Mouse (Mus musculus) bone marrow macrophage, adult 2 months (primary cell): ENCODE data around the gene Slc9a3r1. TPM values are rescaled to one million over a fixed set of nuclear protein-coding genes. Genes with fewer than 3 reads are reported as not detected.
A peak's percentile ranks its signal among the peaks of the same experiment; 100 is the strongest.

Experiments
- H3K27ac ChIP-seq: 2 replicates; pipeline ENCODE4 v1.5.1; 2012; ENCODE audit warnings: low read depth, low read length; ENCODE audit not compliant: insufficient read depth
- H3K4me1 ChIP-seq: 2 replicates; pipeline ENCODE4 v1.6.1; 2012; ENCODE audit warnings: low read length; ENCODE audit not compliant: control insufficient read depth, insufficient read depth
- H3K4me3 ChIP-seq: 2 replicates; pipeline ENCODE4 v1.5.1; 2012; ENCODE audit warnings: mild to moderate bottlenecking, low read length, moderate library complexity; ENCODE audit not compliant: insufficient read depth
- CTCF ChIP-seq: IDR thresholded peaks from 2 replicates; pipeline ENCODE4 v1.5.1; 2012; ENCODE audit warnings: low read depth, mild to moderate bottlenecking, low read length, moderate library complexity
- POLR2A ChIP-seq: IDR thresholded peaks from 2 replicates; pipeline ENCODE4 v1.6.1; 2012; ENCODE audit warnings: mild to moderate bottlenecking, low read depth, low read length, borderline replicate concordance
- polyA plus RNA-seq: library from polyadenylated mRNA; stranded (reverse); fragments of >200 nt; gene quantifications from 2 replicates; pipeline ENCODE4 v1.2.4, GENCODE M21; 2012; ENCODE audit not compliant: missing spikeins, insufficient read depth, insufficient read length

Slc9a3r1 gene
- 76.2 and 78.8 TPM in 2 replicates for polyA plus RNA-seq

DNA sequence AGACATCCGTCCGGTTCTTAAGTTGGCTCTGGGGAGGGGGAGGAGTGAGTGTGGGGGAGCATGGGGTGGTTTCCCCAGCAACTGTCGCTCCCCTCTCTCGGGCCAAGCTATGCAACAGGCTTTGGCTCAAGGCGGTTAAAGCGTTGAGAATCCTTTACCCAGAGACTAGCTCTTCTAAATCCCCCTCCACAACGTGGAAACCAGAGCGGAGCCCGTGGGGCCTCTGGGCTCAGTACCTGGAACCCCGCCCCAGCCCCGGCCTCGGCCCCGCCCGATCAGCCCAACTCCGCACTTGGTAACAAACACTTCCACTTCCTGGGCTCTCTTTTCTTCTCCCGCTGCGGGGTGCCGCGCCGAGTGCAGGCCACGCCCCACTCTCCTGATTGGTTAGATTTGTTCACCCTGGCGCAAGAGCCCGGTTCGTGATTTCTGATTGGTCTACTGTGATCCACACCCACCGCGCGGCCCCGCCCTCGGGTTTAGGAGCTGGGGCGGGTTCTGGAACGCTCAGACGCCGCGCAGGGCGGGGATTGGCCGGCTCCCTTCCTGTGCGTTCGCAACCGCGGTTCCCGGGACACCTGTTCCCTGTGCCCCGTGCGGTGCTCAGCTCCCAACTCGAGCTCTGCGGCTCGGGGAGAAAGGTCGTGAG lies at the start of gene Slc9a3r1:
TSS of gene Slc9a3r1 (plus strand) at position 510 of the 649 bp plus-strand sequence.
- TF ChIP-seq POLR2A (peak; percentile 93), CTCF (no peak)
- Histone ChIP-seq H3K4me3 (peak within 1 kb of the TSS; percentile 90), H3K27ac (peak within 1 kb of the TSS; percentile 85), H3K4me1 (peaks cover 39% of the 10 kb centered on the region)

- Histone ChIP-seq H3K4me3 (peak overlapping the region; percentile 4; the same call in 1 of the 2 replicates), H3K27ac (peak overlapping the region; percentile 65), H3K4me1 (peaks cover 39% of the 10 kb centered on the region)
- no peak for TF ChIP-seq POLR2A
- TF ChIP-seq CTCF = no peak
Measured at GRCm38 (mm10) chr11:115119409-115119808, 43.7 kb upstream of the Slc9a3r1 start.

DNA sequence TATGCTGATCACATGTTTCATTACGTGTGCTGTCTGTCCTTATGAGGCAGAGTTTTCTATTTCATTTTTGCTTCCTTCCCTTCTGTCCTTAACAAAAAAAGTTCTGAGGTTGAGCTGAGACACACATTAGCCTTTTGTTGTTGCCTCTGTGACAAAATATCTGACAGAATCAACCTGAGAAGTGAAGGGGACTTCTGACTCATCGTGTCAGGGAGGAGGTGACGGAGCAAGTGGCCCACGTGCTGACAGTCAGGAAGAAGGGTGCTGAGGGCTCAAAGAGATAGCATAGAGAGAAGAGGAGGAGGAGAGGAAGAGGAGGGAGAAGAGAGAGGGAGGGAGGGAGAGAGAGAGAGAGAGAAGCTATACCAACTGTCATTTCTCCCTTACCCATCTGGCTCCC lies 34.7 kb upstream of the Slc9a3r1 start:
- Histone ChIP-seq H3K4me1 (peaks cover 27% of the 10 kb centered on the region), H3K4me3 (no peak overlapping the region), H3K27ac (no peak overlapping the region)
- TF ChIP-seq CTCF = no peak
- TF ChIP-seq POLR2A = no peak

DNA sequence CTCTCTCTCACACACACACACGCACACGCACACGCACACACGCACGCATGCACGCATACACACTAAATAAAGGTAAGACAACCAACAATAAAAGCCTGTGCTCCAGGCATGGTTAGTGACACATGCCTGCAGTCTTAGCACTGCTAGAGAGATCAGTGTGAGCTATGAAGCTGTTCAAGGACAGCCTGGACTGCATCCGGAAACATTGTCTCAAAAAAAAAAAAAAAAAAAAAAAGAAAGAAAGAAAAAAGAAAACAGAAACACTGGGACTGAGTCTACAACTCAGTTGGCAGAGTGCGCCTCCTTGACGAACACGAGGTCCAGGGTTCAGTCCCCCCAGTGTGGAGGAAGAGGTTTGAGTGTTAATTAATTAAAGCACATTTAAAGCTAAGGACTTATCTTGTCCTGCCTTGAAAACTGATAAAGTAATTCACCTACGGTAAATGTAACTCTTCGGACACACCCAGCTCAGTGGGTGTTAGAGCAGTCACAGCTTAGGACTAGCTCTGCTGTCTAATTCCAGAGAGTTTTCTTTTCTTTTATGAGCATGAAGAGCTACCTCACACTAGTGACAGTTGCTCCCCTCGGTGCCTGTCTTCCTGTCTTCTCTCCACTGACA lies 33.5 kb upstream of the Slc9a3r1 start:
- TF ChIP-seq POLR2A (no peak), CTCF (no peak)
- H3K4me3 ChIP-seq = no peak overlapping the region
- H3K27ac ChIP-seq = no peak overlapping the region
- H3K4me1 ChIP-seq = peaks cover 34% of the 10 kb centered on the region

DNA sequence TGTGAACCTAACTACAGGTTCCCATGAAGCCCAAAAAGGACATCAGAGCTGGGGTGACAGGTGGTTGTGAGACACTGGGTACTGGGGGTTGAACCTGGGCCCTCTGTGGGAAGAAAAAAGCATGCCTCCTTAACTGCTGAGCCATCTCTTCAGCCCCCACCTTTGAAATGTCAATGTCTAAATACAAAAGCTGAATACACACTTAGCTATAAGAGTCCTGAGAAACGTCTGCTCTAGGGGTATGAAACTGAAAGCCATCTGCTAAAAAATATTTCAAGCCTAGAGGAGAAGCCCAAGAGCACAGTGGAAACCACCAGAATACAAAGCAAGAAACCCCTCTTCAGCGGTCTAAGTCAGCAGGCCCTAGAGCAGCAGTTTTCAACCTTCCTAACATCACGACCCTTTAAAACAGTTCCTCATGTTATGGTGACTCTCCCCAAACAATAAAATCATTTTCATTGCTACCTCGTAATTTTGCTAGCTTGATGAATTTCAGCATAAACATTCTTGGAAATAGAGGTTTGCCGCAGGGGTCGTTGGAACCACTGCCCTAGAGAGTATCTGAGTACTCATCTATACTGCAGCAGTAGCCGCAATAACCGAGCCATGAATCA lies 31.3 kb upstream of the Slc9a3r1 start:
- TF ChIP-seq CTCF = no peak
- Histone ChIP-seq H3K4me1 (peaks cover 41% of the 10 kb centered on the region), H3K4me3 (no peak overlapping the region), H3K27ac (no peak overlapping the region)

DNA sequence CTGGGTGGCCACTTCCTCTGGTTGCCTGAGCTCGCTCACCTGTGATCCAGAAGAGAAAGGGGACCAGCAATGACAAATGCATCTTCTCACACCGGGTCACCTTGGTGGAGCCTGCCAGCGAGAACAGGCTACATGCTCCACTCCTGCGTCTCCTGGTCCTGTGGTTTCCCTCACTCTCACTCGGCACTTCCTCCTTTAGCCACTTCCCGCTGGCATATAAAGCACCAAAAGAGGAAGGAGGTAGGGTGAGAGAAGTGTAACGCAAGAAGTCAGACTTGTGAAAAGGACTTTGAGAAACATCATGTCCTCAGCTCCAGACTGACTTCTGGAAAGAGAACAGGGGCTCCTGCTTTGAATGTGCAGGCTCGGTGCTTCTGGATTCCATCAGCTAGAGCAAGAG lies 29.3 kb upstream of the Slc9a3r1 start, which contains the start of gene Cd300lf:
TSS of gene Cd300lf (minus strand) at position 193 of the 400 bp plus-strand sequence.
- no peak for TF ChIP-seq CTCF
- TF ChIP-seq POLR2A = no peak
- Histone ChIP-seq H3K4me1 (peaks cover 43% of the 10 kb centered on the region), H3K27ac (peak within 1 kb of the TSS; percentile 96), H3K4me3 (peak within 1 kb of the TSS; percentile 64)

GRCm38 (mm10) chr11:115138597-115139262 lies 24.4 kb upstream of the Slc9a3r1 start:
- Histone ChIP-seq H3K4me1 (peaks cover 56% of the 10 kb centered on the region), H3K4me3 (no peak overlapping the region), H3K27ac (peak overlapping the region; percentile 92)
- TF ChIP-seq POLR2A (no peak), CTCF (no peak)

GRCm38 (mm10) chr11:115141970-115142369 lies 21.2 kb upstream of the Slc9a3r1 start:
- no peak for TF ChIP-seq POLR2A
- TF ChIP-seq CTCF = no peak
- Histone ChIP-seq H3K4me1 (peaks cover 46% of the 10 kb centered on the region), H3K27ac (peak overlapping the region; percentile 94), H3K4me3 (no peak overlapping the region)

DNA sequence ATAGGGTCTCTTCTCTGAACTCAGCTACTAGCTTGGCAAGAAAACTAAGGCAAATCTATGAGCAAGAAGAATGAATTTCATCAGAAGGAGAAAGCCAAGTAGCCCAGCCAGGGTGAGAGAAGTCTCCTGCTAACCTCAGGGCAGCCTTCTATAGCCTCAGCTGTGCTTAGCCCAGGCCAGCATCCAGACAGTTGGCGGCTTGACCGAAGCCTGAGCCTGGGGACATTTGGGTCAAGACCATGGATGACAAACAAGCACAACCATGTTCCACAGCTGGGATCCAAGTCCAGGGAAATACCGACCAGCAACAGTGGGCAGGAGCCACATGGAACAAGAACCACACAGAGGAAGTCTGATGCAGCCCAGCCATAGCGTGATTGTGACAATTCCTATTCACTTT lies 15.3 kb upstream of the Slc9a3r1 start:
- TF ChIP-seq CTCF (no peak), POLR2A (no peak)
- H3K4me3 ChIP-seq = no peak overlapping the region

More for the DNA sequence above, 15.3 kb upstream of the Slc9a3r1 start:
- no peak overlapping the region for H3K27ac ChIP-seq
- H3K4me1 ChIP-seq = peaks cover 7% of the 10 kb centered on the region
